Mouse (Mus musculus) embryonic facial prominence, embryonic 11.5 days (tissue): Measurements from ENCODE around the gene Rps25. TPM values are rescaled to one million over a fixed set of nuclear protein-coding genes. Genes with fewer than 3 reads are reported as not detected.
"Not testable (repeated sequence)": the region's sequence is repeated elsewhere in the genome, so short reads cannot be mapped to it uniquely, and the experiment has no call there.

Source experiments
- ATAC-seq: fragments of 200-750 bp; cut with Nextera tagmentation; replicated peaks from 2 replicates; pipeline ENCODE4 v1.8.0; 2017; ENCODE audit warnings: low read depth; ENCODE audit not compliant: insufficient number of reproducible peaks, low FRiP score, low TSS enrichment
- DNase-seq: peaks from one replicate; pipeline ENCODE4 v3.0.0-alpha.2; 2015; ENCODE audit warnings: low spot score
- H3K27ac ChIP-seq: fragments of 300-500 bp; sonication (generic); replicated peaks from 2 replicates; pipeline ENCODE4 v1.5.1; 2014; ENCODE audit warnings: mild to moderate bottlenecking, low read depth, low read length, control low read depth
- H3K27me3 ChIP-seq: fragments of 300-500 bp; sonication (generic); 2 replicates; pipeline ENCODE4 v1.6.1; 2014; ENCODE audit warnings: mild to moderate bottlenecking, low read length, moderate library complexity, mixed read lengths; ENCODE audit not compliant: control insufficient read depth, insufficient read depth
- H3K36me3 ChIP-seq: fragments of 300-500 bp; sonication (generic); replicated peaks from 2 replicates; pipeline ENCODE4 v1.6.1; 2014; ENCODE audit warnings: low read depth, mild to moderate bottlenecking, low read length, moderate library complexity, mixed read lengths; ENCODE audit not compliant: control insufficient read depth, insufficient read depth
- H3K4me1 ChIP-seq: fragments of 300-500 bp; sonication (generic); 2 replicates; pipeline ENCODE4 v1.6.1; 2014; ENCODE audit warnings: low read length, mixed read lengths; ENCODE audit not compliant: control insufficient read depth, insufficient read depth
- H3K4me2 ChIP-seq: fragments of 300-500 bp; sonication (generic); 2 replicates; pipeline ENCODE4 v1.6.1; 2014; ENCODE audit warnings: low read depth, mild to moderate bottlenecking, control low read depth, low read length, moderate library complexity
- H3K4me3 ChIP-seq: fragments of 300-500 bp; sonication (generic); 2 replicates; pipeline ENCODE4 v1.5.1; 2014; ENCODE audit warnings: low read depth, low read length, control low read depth
- H3K9ac ChIP-seq: fragments of 300-500 bp; sonication (generic); replicated peaks from 2 replicates; pipeline ENCODE4 v1.6.1; 2014; ENCODE audit warnings: mild to moderate bottlenecking, control low read depth, low read length
- H3K9me3 ChIP-seq: fragments of 300-500 bp; sonication (generic); replicated peaks from 2 replicates; pipeline ENCODE4 v1.6.1; 2016; ENCODE audit warnings: mild to moderate bottlenecking, low read length, inconsistent platforms, mixed read lengths; ENCODE audit not compliant: control insufficient read depth
- WGBS: fragments of 180-500 bp; shearing (Covaris S2); extraction: QIAGEN DNeasy Blood & Tissue Kit; methylation state at CpG from one replicate; pipeline ENCODE4 v1.1.7; 2014; 5-methylcytosine and 5-hydroxymethylcytosine counted together
- polyA plus RNA-seq: library from polyadenylated mRNA; unstranded; fragments of >200 nt; fragmentation: Nextera tagmentation; extraction: Ambion mirVana; gene quantifications from 2 replicates; pipeline ENCODE4 v1.2.1, GENCODE M21; 2014

Rps25 gene
- polyA plus RNA-seq, 1 experiment from 2014 or later, result 2,103 TPM

DNA sequence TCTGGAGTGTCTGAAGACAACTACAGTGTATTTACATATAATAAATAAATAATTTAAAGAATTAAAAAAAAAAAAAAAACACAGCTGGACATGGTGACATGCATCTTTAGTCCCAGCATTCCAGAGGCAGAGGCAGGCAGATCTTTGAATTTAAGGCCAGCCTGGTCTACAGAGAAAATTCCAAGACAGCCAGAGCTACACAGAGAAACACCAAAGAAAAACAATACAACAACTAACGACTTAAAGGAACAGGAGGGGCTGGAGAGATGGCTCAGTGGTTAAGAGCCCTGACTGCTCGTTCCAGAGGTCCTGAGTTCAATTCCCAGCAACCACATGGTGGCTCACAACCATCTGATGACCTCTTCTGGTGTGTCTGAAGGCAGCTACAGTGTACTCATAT lies 29.6 kb upstream of the Rps25 start:
- H3K9me3 ChIP-seq, H3K4me2 ChIP-seq, H3K27ac ChIP-seq, DNase-seq, H3K4me1 ChIP-seq, ATAC-seq, H3K27me3 ChIP-seq, H3K4me3 ChIP-seq, H3K36me3 ChIP-seq, H3K9ac ChIP-seq: not testable (repeated sequence)
- 87% methylated on average over 2 of the region's 2 CpGs for WGBS

DNA sequence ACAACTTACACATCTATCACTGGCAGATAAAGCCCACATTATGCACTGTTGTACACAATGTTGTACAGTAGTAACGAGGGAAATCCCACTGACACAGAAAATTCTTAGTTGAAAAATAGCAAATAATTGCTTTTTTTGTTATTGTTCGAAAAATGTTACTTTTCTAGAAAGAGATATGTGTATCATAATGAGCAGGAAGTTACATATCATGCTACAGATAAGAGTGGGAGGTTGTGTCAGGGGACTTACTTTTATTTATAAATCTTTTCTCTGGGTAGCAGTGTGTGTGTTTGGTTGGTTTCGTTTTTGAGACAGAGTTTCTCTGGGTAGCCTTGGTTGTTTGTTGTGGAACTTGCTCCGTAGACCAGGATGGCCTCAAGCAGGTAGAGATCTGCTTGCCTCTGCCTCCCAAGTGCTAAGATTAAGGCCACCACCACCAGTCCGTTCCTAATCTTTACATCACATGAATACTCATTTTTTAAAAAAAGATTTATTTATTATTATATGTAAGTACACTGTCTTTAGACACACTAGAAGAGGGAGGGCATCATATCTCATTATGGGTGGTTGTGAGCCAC lies 28.7 kb upstream of the Rps25 start:
- no peaks in the 10 kb centered on the region for H3K27me3 ChIP-seq
- H3K36me3 ChIP-seq, result peaks cover 13% of the 10 kb centered on the region
- 91% methylated on average over 5 of the region's 5 CpGs for WGBS
- H3K27ac ChIP-seq, result no peak overlapping the region
- no peaks in the 10 kb centered on the region for H3K9me3 ChIP-seq
- H3K9ac ChIP-seq, result peak overlapping the region; percentile 75; the same call in 1 of the 2 replicates
- no peak for ATAC-seq
- H3K4me2 ChIP-seq, result peak overlapping the region; percentile 45; the same call in 1 of the 2 replicates
- no peak for DNase-seq
- peaks cover 6% of the 10 kb centered on the region for H3K4me1 ChIP-seq
- H3K4me3 ChIP-seq, result peak overlapping the region; percentile 93

DNA sequence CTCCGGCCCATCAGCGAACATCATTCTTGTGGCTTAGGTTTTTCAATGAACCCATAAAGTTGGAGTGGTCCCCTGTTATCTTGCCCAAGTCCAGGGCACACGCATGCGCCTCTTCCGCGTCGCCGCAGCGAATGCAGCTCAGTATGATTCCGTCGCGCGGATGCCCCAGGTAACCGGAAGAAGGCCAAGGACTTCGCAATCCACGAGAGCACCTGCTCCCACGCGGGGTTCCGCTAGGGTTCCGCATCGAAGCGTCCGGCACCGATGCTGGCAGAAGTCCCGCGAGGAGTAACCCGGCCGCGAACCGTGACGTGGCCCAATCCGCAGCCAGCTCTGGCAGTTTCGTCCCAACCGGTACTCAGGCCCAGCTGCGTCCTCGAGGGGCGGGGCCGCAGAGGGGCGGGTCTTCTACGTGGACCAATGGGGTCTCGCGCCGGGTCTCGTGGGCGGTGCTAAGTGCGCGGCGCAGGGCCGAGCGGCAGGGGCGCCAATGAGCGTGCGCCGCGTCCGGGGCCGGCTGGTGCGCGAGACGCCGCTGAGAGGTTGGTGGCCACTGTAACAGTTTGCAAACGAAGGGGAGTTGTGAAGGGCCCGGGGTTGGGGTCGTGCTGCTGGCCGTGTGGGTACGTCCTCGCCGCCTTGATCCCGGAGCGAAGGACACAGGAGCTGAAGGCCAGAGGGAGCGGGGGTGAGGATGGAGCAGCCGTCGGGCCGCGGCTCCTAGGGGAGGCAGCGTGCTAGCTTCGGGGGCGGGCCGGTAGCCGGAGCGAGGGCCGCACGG lies 27.7 kb upstream of the Rps25 start, which contains the start of gene Hyou1:
Gene Hyou1 (plus strand): TSS at position 437 of the 781 bp plus-strand sequence.
- peak within 1 kb of the TSS; percentile 95 for H3K9ac ChIP-seq
- peaks cover 6% of the 10 kb centered on the region for H3K4me1 ChIP-seq
- H3K4me3 ChIP-seq, result peak within 1 kb of the TSS; percentile 93
- peaks cover 16% of the 10 kb centered on the region for H3K36me3 ChIP-seq
- peak within 1 kb of the TSS; percentile 90 for H3K4me2 ChIP-seq
- peak within 1 kb of the TSS; percentile 62 for H3K27ac ChIP-seq
- ATAC-seq (peak; percentile 94), DNase-seq (peak; percentile 99)
- no peaks in the 10 kb centered on the region for H3K27me3 ChIP-seq
- no peaks in the 10 kb centered on the region for H3K9me3 ChIP-seq
- WGBS, result under 1% methylated on average over 83 of the region's 83 CpGs

GRCm38 (mm10) chr9:44379862-44380261 lies 27.1 kb upstream of the Rps25 start:
- Histone ChIP-seq H3K27me3 (no peaks in the 10 kb centered on the region), H3K9ac (peak overlapping the region; percentile 95), H3K4me2 (peak overlapping the region; percentile 90), H3K4me1 (peaks cover 6% of the 10 kb centered on the region), H3K4me3 (peak overlapping the region; percentile 93), H3K27ac (peak overlapping the region; percentile 62), H3K9me3 (no peaks in the 10 kb centered on the region), H3K36me3 (peaks cover 18% of the 10 kb centered on the region)
- no peak for DNase-seq
- WGBS, result 7% methylated on average over 15 of the region's 15 CpGs
- peak; percentile 51 for ATAC-seq

DNA sequence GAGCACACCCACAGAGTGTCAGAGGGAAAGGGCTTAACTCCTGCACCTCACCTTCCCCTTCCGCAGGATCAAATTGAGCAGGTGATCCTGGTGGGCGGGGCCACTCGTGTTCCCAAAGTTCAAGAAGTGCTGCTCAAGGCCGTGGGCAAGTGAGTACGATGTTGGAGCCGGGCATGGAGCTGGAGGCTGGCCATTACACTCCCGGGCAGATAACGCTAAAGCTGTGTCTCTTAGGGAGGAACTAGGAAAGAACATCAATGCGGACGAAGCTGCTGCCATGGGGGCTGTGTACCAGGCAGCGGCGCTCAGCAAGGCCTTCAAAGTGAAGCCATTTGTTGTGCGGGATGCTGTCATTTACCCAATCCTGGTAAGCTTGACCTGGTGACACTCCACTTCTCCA lies 22.3 kb upstream of the Rps25 start:
- H3K27me3 ChIP-seq, result no peaks in the 10 kb centered on the region
- peaks cover 6% of the 10 kb centered on the region for H3K4me1 ChIP-seq
- no peak overlapping the region for H3K4me3 ChIP-seq
- no peak overlapping the region for H3K4me2 ChIP-seq
- H3K27ac ChIP-seq, result no peak overlapping the region
- 94% methylated on average over 13 of the region's 13 CpGs for WGBS
- DNase-seq, result no peak
- H3K9ac ChIP-seq, result no peak overlapping the region
- peaks cover 42% of the 10 kb centered on the region for H3K36me3 ChIP-seq
- ATAC-seq, result no peak
- no peaks in the 10 kb centered on the region for H3K9me3 ChIP-seq

DNA sequence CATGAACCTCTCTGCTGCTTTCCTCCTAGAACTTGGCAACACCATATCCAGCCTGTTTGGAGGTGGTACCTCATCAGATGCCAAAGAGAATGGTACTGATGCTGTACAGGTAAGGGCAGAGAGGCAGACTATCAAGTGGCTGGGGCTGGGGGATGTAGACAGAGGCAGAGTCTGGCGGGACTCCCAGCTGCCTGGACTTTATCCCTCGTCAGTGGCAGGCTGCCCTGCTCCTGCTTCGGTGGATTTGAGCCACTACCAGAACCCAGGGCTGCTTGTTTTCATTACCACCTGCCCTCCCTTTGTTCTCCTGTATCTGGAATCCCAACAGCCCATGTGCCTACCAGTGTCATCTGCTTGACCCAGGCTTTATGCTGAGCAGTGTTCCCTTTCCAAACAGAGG lies 19.7 kb upstream of the Rps25 start:
- Histone ChIP-seq H3K27me3 (no peaks in the 10 kb centered on the region), H3K9me3 (no peaks in the 10 kb centered on the region), H3K9ac (no peak overlapping the region), H3K4me3 (no peak overlapping the region), H3K27ac (no peak overlapping the region), H3K36me3 (peaks cover 36% of the 10 kb centered on the region), H3K4me2 (no peak overlapping the region), H3K4me1 (no peaks in the 10 kb centered on the region)
- ATAC-seq (no peak), DNase-seq (no peak)
- WGBS, result 72% methylated on average over 3 of the region's 3 CpGs

- no peak for ATAC-seq
- peak; percentile 61 for DNase-seq
- Histone ChIP-seq H3K27ac (no peak overlapping the region), H3K9me3 (no peaks in the 10 kb centered on the region), H3K36me3 (peaks cover 26% of the 10 kb centered on the region), H3K4me1 (no peaks in the 10 kb centered on the region), H3K4me2 (no peak overlapping the region), H3K4me3 (no peak overlapping the region), H3K27me3 (no peaks in the 10 kb centered on the region), H3K9ac (no peak overlapping the region)
- 65% methylated on average over 8 of the region's 8 CpGs for WGBS
These were observed 17.7 kb upstream of the Rps25 start for GRCm38 (mm10) chr9:44389273-44389672.

DNA sequence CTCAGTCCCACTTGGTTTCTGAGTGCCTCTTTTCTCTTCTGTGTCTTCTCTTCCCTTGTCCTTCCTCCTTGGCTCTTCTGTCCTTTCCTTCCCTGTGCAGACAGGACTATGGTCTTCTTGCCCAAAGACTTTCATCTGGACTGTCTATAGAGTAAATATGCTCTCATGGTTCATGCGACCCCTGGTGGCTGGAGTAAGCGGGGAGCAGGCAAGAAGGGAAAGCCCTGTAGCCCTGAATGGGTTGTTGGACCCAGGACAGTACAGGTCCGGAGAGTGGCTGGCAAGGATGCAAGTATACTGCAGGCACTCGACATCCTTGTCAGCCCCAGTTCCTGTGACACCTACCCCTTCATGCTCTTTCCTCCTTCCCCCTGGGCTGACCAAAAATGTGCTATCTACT lies 15.5 kb upstream of the Rps25 start:
- WGBS, result 49% methylated on average over 4 of the region's 4 CpGs
- no peak overlapping the region for H3K4me2 ChIP-seq
- no peak overlapping the region for H3K4me3 ChIP-seq
- no peaks in the 10 kb centered on the region for H3K27me3 ChIP-seq
- H3K27ac ChIP-seq, result no peak overlapping the region
- H3K9ac ChIP-seq, result no peak overlapping the region
- H3K36me3 ChIP-seq, result peaks cover 19% of the 10 kb centered on the region
- ATAC-seq (0 out of 2 replicates have a peak, but pooled peaks have one; percentile 38), DNase-seq (peak; percentile 76)
- H3K9me3 ChIP-seq, result no peaks in the 10 kb centered on the region
- no peaks in the 10 kb centered on the region for H3K4me1 ChIP-seq
